Mouse (Mus musculus): ENCODE data around the gene Tmem176b. TPM values are rescaled to one million over a fixed set of nuclear protein-coding genes. Genes with fewer than 3 reads are reported as not detected.

The Tmem176b gene
- polyA plus RNA-seq, 1 experiment from 2014 or later: 320 TPM

DNA sequence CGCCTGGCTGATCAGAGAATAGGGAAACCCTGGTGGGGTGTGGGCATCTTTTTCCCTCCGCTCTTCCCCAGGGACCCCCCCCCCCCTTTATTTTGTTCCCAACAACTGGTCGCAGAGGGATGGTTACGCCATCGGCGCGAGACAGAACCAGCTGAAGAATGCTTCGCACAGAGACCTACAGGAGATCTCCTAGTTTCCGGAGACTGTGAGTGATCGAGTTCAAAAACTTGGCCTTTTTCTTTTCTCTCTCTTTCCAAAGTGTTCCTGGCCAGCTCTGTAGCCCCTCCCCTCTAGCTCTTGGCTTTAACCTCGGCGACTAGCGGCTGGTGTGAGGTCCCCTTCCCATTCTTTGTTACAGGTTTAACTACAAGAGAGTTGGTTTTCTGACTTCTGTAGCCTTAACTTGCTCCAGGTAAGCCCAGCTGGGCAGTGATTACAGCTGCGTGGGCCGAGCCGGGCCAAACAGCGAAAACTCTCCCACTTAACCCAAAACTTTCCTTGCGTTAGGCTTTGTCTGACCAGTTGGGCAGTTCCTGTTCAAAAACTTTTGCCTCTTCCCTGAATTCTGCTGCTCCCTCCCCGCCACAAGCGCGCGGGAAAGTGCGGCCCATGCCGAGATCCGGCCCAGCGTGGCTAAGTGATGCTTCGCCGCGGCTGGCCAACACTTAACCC is 10.7 kb upstream of the Tmem176b start:
- peak overlapping the region; percentile 27 for H3K4me3 ChIP-seq (ENCODE audit: low read depth, low read length)
- 2% methylated on average over 29 of the region's 29 CpGs for whole genome bisulfite sequencing
- no peaks in the 10 kb centered on the region for H3K36me3 ChIP-seq (ENCODE audit: control insufficient read depth, insufficient read depth)
- no peaks in the 10 kb centered on the region for H3K27me3 ChIP-seq (replicated peaks; ENCODE audit: control insufficient read depth, insufficient read depth, low read length)
- no peaks in the 10 kb centered on the region for H3K4me1 ChIP-seq (replicated peaks; ENCODE audit: control insufficient read depth, insufficient read depth, low read length)
- peak overlapping the region; percentile 65 for H3K4me2 ChIP-seq (replicated peaks; ENCODE audit: low read depth)
- peak overlapping the region; percentile 62 for H3K27ac ChIP-seq (ENCODE audit: low read depth, low read length)
- peak overlapping the region; percentile 34 for H3K9ac ChIP-seq (ENCODE audit: low read depth, low read length)
- peak; percentile 57 for ATAC-seq
- H3K9me3 ChIP-seq (ENCODE audit: control insufficient read depth): no peaks in the 10 kb centered on the region
- no peak for TF ChIP-seq CTCF (IDR thresholded peaks at IDR 0.05; ENCODE audit: low read depth)

DNA sequence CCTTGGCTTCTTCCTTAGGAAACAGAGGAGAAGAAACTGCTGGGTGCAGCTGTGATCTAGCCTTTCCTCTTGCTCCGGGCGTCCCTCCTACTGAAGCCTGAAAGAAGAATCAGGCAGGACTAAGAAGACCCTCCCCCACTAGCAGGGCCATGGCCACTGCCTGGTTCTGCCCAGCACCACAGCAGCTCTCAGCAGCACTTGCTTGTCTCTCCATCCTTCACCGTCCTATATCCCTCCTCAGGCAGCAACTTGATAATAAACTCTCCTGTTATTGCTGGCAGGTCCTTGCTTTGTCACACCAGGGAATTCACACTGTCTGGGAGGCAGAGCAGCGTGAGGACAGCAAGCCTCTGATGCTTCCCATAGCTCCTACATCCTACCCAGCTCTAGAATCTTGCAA is 3.8 kb upstream of the Tmem176b start:
- no peaks in the 10 kb centered on the region for H3K27me3 ChIP-seq (replicated peaks; ENCODE audit: control insufficient read depth, insufficient read depth, low read length)
- no peak overlapping the region for H3K4me2 ChIP-seq (replicated peaks; ENCODE audit: low read depth)
- H3K27ac ChIP-seq (ENCODE audit: low read depth, low read length): no peak overlapping the region
- H3K9me3 ChIP-seq (ENCODE audit: control insufficient read depth): no peaks in the 10 kb centered on the region
- H3K36me3 ChIP-seq (ENCODE audit: control insufficient read depth, insufficient read depth): peaks cover 18% of the 10 kb centered on the region
- WGBS: 85% methylated on average over 4 of the region's 4 CpGs
- no peak overlapping the region for H3K4me3 ChIP-seq (ENCODE audit: low read depth, low read length)
- no peak for ATAC-seq
- TF ChIP-seq CTCF (IDR thresholded peaks at IDR 0.05; ENCODE audit: low read depth): no peak
- H3K4me1 ChIP-seq (replicated peaks; ENCODE audit: control insufficient read depth, insufficient read depth, low read length): no peaks in the 10 kb centered on the region
- no peak overlapping the region for H3K9ac ChIP-seq (ENCODE audit: low read depth, low read length)

DNA sequence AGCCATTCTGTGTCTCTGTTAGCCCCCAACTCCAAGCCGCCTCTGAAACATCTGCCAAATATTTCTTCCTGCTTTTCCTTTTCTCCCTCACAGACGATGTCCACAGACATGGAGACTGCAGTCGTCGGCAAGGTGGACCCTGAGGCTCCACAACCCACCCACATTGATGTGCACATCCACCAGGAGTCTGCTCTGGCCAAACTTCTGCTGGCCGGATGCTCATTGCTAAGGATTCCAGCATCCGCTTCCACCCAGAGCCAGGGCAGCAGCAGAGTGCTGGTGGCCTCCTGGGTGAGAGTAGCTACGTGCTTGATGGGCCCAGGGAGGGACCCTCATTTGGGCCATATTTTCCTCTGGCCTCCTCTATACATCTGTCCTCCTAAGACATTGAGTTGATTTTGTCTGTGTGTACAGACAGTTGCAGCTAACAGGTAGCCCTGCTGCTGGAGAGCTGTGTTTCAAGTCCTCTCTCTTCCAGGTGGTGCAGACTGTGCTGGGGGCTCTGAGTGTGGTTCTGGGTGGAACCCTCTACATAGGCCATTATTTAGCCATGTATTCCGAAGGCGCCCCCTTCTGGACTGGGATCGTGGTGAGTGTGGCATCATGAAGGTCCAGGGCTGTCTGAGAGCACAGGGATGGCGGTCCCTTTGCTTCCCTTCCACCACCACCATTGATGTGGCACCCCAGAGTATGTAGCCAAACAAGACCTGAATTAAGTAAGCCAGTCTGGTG is 981 bp upstream of the Tmem176b start:
- peak; percentile 67 for TF ChIP-seq CTCF (IDR thresholded peaks at IDR 0.05; ENCODE audit: low read depth)
- H3K4me1 ChIP-seq (replicated peaks; ENCODE audit: control insufficient read depth, insufficient read depth, low read length): 0 out of 2 replicates have a peak, but pooled peaks cover 3% of the 10 kb centered on the region
- peak overlapping the region; percentile 52 for H3K9ac ChIP-seq (ENCODE audit: low read depth, low read length)
- H3K27ac ChIP-seq (ENCODE audit: low read depth, low read length): peak overlapping the region; percentile 81
- H3K4me3 ChIP-seq (ENCODE audit: low read depth, low read length): peak overlapping the region; percentile 46
- no peaks in the 10 kb centered on the region for H3K27me3 ChIP-seq (replicated peaks; ENCODE audit: control insufficient read depth, insufficient read depth, low read length)
- ATAC-seq: no peak
- 53% methylated on average over 11 of the region's 11 CpGs for WGBS
- H3K4me2 ChIP-seq (replicated peaks; ENCODE audit: low read depth): peak overlapping the region; percentile 69
- H3K9me3 ChIP-seq (ENCODE audit: control insufficient read depth): no peaks in the 10 kb centered on the region
- H3K36me3 ChIP-seq (ENCODE audit: control insufficient read depth, insufficient read depth): peaks cover 28% of the 10 kb centered on the region

GRCm38 (mm10) chr6:48840371-48840969 is 826 bp downstream of the Tmem176b start, which contains the start of gene Tmem176a:
Gene Tmem176a (plus strand): TSS chr6:48840919.
- peak; percentile 39 for ATAC-seq
- peak within 1 kb of the TSS; percentile 81 for H3K27ac ChIP-seq (ENCODE audit: low read depth, low read length)
- H3K4me3 ChIP-seq (ENCODE audit: low read depth, low read length): peak within 1 kb of the TSS; percentile 46
- no peak for TF ChIP-seq CTCF (IDR thresholded peaks at IDR 0.05; ENCODE audit: low read depth)
- H3K9ac ChIP-seq (ENCODE audit: low read depth, low read length): peak within 1 kb of the TSS; percentile 52
- H3K9me3 ChIP-seq (ENCODE audit: control insufficient read depth): no peaks in the 10 kb centered on the region
- WGBS: 3% methylated on average over 7 of the region's 7 CpGs
- peak within 1 kb of the TSS; percentile 69 for H3K4me2 ChIP-seq (replicated peaks; ENCODE audit: low read depth)
- H3K36me3 ChIP-seq (ENCODE audit: control insufficient read depth, insufficient read depth): peaks cover 46% of the 10 kb centered on the region
- H3K4me1 ChIP-seq (replicated peaks; ENCODE audit: control insufficient read depth, insufficient read depth, low read length): 0 out of 2 replicates have a peak, but pooled peaks cover 3% of the 10 kb centered on the region
- no peaks in the 10 kb centered on the region for H3K27me3 ChIP-seq (replicated peaks; ENCODE audit: control insufficient read depth, insufficient read depth, low read length)

DNA sequence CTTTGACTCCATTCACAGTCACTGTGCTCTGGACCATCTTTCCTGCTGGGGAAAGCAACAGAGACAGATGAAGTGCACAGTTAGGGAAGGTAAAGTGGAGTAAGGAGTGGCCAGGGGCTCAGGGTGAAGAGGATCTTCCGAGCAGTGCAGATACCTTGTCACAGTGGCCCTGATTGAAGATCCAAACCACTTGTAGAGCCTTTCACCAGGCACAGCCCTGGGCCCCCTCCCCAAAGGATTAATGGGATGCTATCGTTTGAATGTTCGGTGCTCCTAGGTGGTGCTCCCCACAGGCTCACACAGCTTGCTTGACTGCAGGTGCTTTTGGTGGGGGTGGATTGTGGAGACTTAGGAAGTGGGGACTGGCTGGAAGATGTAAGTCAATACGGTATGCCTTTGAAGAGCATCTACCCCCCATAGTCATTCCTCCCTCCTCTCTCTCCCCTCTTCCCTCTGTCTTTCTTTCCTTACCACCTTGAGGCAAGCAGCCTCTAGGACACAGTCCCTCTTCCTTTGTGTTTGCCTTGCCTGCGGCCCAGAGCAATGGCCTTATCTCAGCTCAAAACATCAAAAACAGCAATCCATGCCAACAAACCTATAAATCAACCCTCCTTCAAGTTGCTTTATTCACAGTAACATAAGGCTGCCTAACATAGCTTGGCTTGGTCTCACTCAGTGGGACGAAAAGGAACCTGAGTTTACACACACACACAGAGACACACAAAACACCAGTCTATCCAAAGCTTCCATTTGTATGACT is 2.8 kb downstream of the Tmem176b start:
- no peak for ATAC-seq
- no peaks in the 10 kb centered on the region for H3K27me3 ChIP-seq (replicated peaks; ENCODE audit: control insufficient read depth, insufficient read depth, low read length)
- H3K4me3 ChIP-seq (ENCODE audit: low read depth, low read length): 0 out of 2 replicates have a peak overlapping the region, but pooled peaks have one; percentile 46
- H3K4me1 ChIP-seq (replicated peaks; ENCODE audit: control insufficient read depth, insufficient read depth, low read length): 0 out of 2 replicates have a peak, but pooled peaks cover 3% of the 10 kb centered on the region
- no peaks in the 10 kb centered on the region for H3K9me3 ChIP-seq (ENCODE audit: control insufficient read depth)
- H3K9ac ChIP-seq (ENCODE audit: low read depth, low read length): no peak overlapping the region
- H3K36me3 ChIP-seq (ENCODE audit: control insufficient read depth, insufficient read depth): peaks cover 49% of the 10 kb centered on the region
- 66% methylated on average over 6 of the region's 6 CpGs for WGBS
- H3K4me2 ChIP-seq (replicated peaks; ENCODE audit: low read depth): peak overlapping the region; percentile 69
- no peak for TF ChIP-seq CTCF (IDR thresholded peaks at IDR 0.05; ENCODE audit: low read depth)
- H3K27ac ChIP-seq (ENCODE audit: low read depth, low read length): no peak overlapping the region

Data from intestine, postnatal 0 days (tissue).